Mouse (Mus musculus) embryonic facial prominence, embryonic 12.5 days (tissue): Measurements from ENCODE around the gene Gm13023. TPM values are rescaled to one million over a fixed set of nuclear protein-coding genes. Genes with fewer than 3 reads are reported as not detected.
"Not testable (repeated sequence)": the region's sequence is repeated elsewhere in the genome, so short reads cannot be mapped to it uniquely, and the experiment has no call there.

ENCODE experiments used
- ATAC-seq: fragments of 200-750 bp; cut with Nextera tagmentation; 2 replicates; pipeline ENCODE4 v1.8.0; 2017; ENCODE audit not compliant: insufficient number of reproducible peaks, insufficient read depth, low FRiP score, low TSS enrichment
- H3K27ac ChIP-seq: fragments of 300-500 bp; sonication (generic); 2 replicates; pipeline ENCODE4 v1.5.1; 2016; ENCODE audit warnings: mild to moderate bottlenecking
- H3K27me3 ChIP-seq: fragments of 300-500 bp; sonication (generic); 2 replicates; pipeline ENCODE4 v1.6.1; 2016; ENCODE audit warnings: mild to moderate bottlenecking, moderate library complexity
- H3K36me3 ChIP-seq: fragments of 300-500 bp; sonication (generic); 2 replicates; pipeline ENCODE4 v1.6.1; 2016; ENCODE audit warnings: mild to moderate bottlenecking
- H3K4me1 ChIP-seq: fragments of 300-500 bp; sonication (generic); 2 replicates; pipeline ENCODE4 v1.6.1; 2016
- H3K4me2 ChIP-seq: fragments of 300-500 bp; sonication (generic); replicated peaks from 2 replicates; pipeline ENCODE4 v1.6.1; 2016; ENCODE audit warnings: mild to moderate bottlenecking, moderate library complexity
- H3K4me3 ChIP-seq: fragments of 300-500 bp; sonication (generic); 2 replicates; pipeline ENCODE4 v1.5.1; 2016; ENCODE audit warnings: mild to moderate bottlenecking
- H3K9ac ChIP-seq: fragments of 300-500 bp; sonication (generic); 2 replicates; pipeline ENCODE4 v1.6.1; 2016; ENCODE audit warnings: mild to moderate bottlenecking, moderate library complexity
- H3K9me3 ChIP-seq: fragments of 300-500 bp; sonication (generic); 2 replicates; pipeline ENCODE4 v1.6.1; 2016; ENCODE audit warnings: mild to moderate bottlenecking, moderate library complexity
- WGBS: fragments of 180-500 bp; shearing (Covaris S2); methylation state at CpG from one replicate; pipeline ENCODE4 v1.1.7; 2016; 5-methylcytosine and 5-hydroxymethylcytosine counted together
- polyA plus RNA-seq: library from polyadenylated mRNA; unstranded; fragments of >200 nt; fragmentation: Nextera tagmentation; extraction: Ambion mirVana; gene quantifications from 2 replicates; pipeline ENCODE4 v1.2.1, GENCODE M21; 2016

Gm13023 gene
- polyA plus RNA-seq: not detected in 2 replicates

DNA sequence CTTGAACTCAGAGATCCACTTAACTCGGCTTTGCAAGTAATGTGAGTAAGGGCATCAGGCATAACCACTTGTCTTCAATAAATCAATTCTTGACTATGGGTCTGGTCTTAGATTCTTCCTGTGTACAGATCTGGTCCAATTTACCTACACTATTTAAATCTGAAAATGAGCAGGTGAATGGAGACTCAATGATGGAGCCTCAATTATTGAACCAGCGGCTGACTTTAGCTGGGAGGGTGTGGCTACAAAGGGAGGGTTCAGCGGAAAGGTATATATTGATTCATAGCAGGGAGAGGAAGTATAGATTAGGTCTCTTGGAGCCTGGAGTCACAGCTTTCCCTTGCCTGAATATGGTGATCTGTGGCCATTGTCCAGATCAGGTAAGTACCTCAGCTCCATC lies at the start of gene Gm13023:
Gm13023 (plus strand) TSS at position 301 of the 400 bp plus-strand sequence.
- not testable (repeated sequence) for H3K4me3 ChIP-seq, H3K4me1 ChIP-seq, H3K36me3 ChIP-seq, H3K4me2 ChIP-seq, H3K27me3 ChIP-seq, H3K9ac ChIP-seq, H3K27ac ChIP-seq, ATAC-seq
- WGBS: 90% methylated on average over 3 of the region's 3 CpGs
- peaks cover 22% of the 10 kb centered on the region; the same call in 1 of the 2 replicates for H3K9me3 ChIP-seq

DNA sequence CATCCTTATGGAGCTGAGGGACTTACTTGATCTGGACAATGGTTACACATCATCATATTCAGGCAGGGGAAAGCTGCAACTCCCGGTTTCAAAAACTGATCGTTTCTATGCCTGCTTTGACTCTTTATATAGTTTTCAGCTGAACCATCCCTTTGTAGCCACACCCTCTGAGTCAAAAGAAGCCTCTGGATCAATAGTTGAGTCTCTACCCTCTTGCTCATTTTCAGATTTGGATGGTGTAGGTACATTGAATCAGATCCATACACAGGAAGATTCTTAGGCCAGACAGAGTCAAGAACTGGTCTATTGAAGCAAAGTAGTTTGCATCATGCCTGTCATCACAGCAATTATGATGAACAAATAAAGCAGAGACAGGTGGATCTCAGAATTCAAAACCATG lies 26.8 kb downstream of the Gm13023 start, which contains the start of gene Gm13084:
Gm13084 (minus strand) TSS at position 101 of the 400 bp plus-strand sequence.
- Histone ChIP-seq H3K36me3 (no peaks in the 10 kb centered on the region), H3K4me2 (no peak within 1 kb of the TSS), H3K4me3 (no peak within 1 kb of the TSS), H3K4me1 (no peaks in the 10 kb centered on the region), H3K9ac (no peak within 1 kb of the TSS), H3K9me3 (0 out of 2 replicates have a peak, but pooled peaks cover 5% of the 10 kb centered on the region), H3K27me3 (no peaks in the 10 kb centered on the region), H3K27ac (no peak within 1 kb of the TSS)
- ATAC-seq: no peak
- WGBS: 72% methylated on average over 2 of the region's 2 CpGs

Other genes with a start within 250 kb of the Gm13023 start
- not detected in 2 replicates for gene BC080695, start 237.7 kb upstream of the Gm13023 start, polyA plus RNA-seq
- gene Gm13057, start 237.6 kb upstream of the Gm13023 start, polyA plus RNA-seq: not detected in 2 replicates
- gene Gm13083, start 174.3 kb upstream of the Gm13023 start, polyA plus RNA-seq: not detected in 2 replicates
- gene Gm13088, start 132.1 kb upstream of the Gm13023 start, polyA plus RNA-seq: not detected in 2 replicates
- not detected in 2 replicates for gene Gm13089, start 86.6 kb upstream of the Gm13023 start, polyA plus RNA-seq
- not detected in 2 replicates for gene Gm13078, start 69.9 kb upstream of the Gm13023 start, polyA plus RNA-seq
- gene Gm13084, start 26.7 kb downstream of the Gm13023 start, polyA plus RNA-seq: not detected in 2 replicates
- gene Gm13103, start 57.1 kb downstream of the Gm13023 start, polyA plus RNA-seq: not detected in 2 replicates
- not detected in 2 replicates for gene Pramef6, start 111.0 kb downstream of the Gm13023 start, polyA plus RNA-seq
- not detected in 2 replicates for gene Pramef25, start 161.7 kb downstream of the Gm13023 start, polyA plus RNA-seq
- not detected in 2 replicates for gene Gm13101, start 177.6 kb downstream of the Gm13023 start, polyA plus RNA-seq
- gene Pramef17, start 205.0 kb downstream of the Gm13023 start, polyA plus RNA-seq: not detected in 2 replicates